Mouse (Mus musculus) CH12.LX (cell line): ENCODE measurements at regions not wholly inside any gene's neighbourhood (a gene's known extent, or its start where the extent isn't known, plus 50 kb on each side); places are given as distances from the start of the nearest gene placed in this dataset.

ENCODE experiments used
- POLR2A ChIP-seq: IDR thresholded peaks from 2 replicates; pipeline ENCODE4 v1.6.1; 2011; ENCODE audit warnings: low read depth, mild to moderate bottlenecking, improper control_type of control experiment, low read length
- UBTF ChIP-seq: IDR thresholded peaks from 2 replicates; pipeline ENCODE4 v1.6.1; 2012; ENCODE audit warnings: low read depth, mild to moderate bottlenecking, inconsistent platforms, low read length, improper control_type of control experiment, moderate library complexity

- TF ChIP-seq POLR2A: no peak
- no peak for TF ChIP-seq UBTF
Measured at GRCm38 (mm10) chr11:31550747-31551613, 120.7 kb downstream of the Bod1 start.
